Mouse (Mus musculus) liver (tissue): ENCODE measurements around the gene Ugt2b35.
"Not testable (repeated sequence)": the region's sequence is repeated elsewhere in the genome, so short reads cannot be mapped to it uniquely, and the experiment has no call there.

Source experiments
- DNase-seq: peaks from one replicate; pipeline ENCODE4 v3.0.0-alpha.2; 2020; ENCODE audit warnings: mixed read lengths

Gene Ugt2b35

GRCm38 (mm10) chr5:87000395-87001073, at the start of gene Ugt2b35:
TSS of gene Ugt2b35 (plus strand) at chr5:87000860.
- no peak for DNase-seq

GRCm38 (mm10) chr5:86960504-86960903, 40.2 kb upstream of the Ugt2b35 start:
- no peak for DNase-seq

- DNase-seq: no peak
These were observed 38.9 kb upstream of the Ugt2b35 start for GRCm38 (mm10) chr5:86961587-86962358.

- DNase-seq: not testable (repeated sequence)
These were observed 37.8 kb upstream of the Ugt2b35 start for GRCm38 (mm10) chr5:86962849-86963248.

GRCm38 (mm10) chr5:86967271-86967670, 33.4 kb upstream of the Ugt2b35 start:
- not testable (repeated sequence) for DNase-seq

GRCm38 (mm10) chr5:87004735-87005134, 4.1 kb downstream of the Ugt2b35 start:
- no peak for DNase-seq

- DNase-seq: no peak
These were observed 14.8 kb downstream of the Ugt2b35 start for GRCm38 (mm10) chr5:87015477-87015876.

GRCm38 (mm10) chr5:87027359-87027758, 26.7 kb downstream of the Ugt2b35 start:
- DNase-seq: no peak

GRCm38 (mm10) chr5:87030624-87031023, 30.0 kb downstream of the Ugt2b35 start:
- no peak for DNase-seq
